Mouse (Mus musculus): ENCODE results near the gene Rps12.
"Not testable (repeated sequence)": the region's sequence is repeated elsewhere in the genome, so short reads cannot be mapped to it uniquely, and the experiment has no call there.

The Rps12 gene

DNA sequence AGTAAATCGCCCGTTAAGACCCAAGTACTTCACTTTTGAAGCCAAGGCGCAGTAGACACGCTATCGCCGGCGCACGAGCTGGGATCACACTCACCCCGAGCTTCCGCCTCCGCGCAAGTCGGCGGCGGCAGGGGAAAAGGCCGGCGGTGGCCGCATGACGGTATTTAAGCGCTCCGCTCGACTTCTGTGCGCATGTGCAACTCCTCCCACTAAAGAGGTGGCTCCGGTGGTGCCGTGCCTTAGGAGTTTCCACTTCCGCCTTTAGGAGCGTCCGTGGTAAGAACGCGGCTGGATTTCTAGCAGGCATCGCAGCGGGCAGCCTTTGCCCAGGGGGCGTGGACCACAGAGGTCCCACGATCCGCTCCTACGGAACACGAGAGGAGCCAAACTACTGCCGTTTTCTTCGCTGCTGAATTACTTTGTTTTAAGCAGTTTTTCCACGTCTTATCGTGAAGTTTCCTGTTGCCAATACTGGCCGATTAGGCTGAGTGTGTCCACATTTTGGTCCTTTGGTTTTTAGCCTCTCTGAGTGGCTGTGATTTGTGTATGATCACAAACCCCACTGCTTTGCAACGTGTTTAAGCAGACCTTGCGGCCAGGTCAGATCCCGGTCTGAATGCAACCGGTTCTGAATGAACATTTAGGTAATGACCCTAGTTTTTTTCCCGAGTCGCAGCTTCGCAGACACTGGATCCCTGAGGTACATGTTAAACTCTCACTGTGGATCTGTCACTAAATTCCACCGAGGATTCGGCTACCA, at the start of gene Rps12:
Gene Rps12 (minus strand): TSS at position 214 of the 760 bp plus-strand sequence.
- peak; percentile 98 for DNase-seq

DNA sequence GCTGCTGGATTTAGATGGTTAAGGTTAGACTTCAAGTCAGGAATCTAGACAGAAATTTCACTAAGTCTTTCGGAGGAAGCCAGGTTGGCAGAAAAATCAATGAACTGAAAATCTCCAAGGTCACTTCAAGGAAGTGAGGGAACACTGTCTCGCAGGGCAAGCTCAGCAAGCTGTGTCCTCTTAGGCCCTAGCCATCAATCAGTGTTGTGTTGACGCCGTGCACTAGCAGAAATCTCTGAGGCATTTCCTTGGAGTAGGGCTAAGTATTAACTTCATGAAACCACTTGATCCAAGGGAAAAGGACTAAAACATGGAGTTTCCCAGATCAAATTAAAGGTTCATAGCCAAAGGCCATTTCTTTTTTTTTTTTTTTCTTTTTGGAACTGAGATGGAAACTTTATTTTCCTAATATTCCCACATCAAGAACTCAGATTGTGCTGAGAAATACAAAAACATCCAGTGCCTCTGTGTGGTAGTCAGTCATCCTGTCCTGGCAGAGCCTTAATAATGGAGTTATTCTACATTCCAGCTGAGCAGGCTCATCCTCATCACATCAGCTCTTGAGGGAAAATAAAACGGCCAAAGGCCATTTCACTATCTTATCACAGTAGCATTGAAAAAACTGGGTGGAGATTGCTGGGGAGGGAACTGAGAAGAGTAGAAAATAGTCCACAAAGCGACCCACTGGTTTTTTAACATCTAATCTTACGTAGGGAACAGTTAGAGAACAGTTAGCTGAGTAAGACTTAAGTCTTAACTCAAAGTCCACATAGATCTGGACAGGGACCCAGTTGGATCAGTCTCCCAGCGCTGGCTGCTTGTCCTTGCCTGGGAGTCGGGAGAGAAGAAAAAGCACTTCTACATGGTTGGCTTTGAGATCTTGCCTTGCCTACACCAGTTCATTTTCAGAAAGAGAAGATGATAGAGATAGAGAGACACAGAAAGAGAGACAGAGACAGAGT, 49.2 kb upstream of the Rps12 start:
- DNase-seq: no peak

DNA sequence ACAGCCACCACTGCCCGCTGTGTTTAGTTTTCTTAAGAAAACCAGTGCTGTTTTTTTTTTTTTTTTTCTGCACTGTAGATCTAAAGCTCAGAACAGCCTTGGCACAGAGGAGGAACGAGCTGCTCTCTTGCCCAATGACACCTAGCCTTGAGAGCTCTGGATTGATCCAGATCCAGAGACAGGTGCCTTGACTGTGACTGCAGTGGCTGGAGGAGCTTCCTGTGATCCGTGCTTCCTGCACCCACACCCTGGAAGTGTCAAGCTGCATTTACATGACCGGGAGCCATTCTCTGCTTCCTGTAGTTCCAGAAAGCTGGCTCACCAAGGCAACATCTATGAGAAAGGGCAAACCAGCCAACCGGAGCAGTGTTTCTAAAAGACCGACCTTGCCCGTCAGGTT, 39.4 kb upstream of the Rps12 start:
- no peak for DNase-seq

DNA sequence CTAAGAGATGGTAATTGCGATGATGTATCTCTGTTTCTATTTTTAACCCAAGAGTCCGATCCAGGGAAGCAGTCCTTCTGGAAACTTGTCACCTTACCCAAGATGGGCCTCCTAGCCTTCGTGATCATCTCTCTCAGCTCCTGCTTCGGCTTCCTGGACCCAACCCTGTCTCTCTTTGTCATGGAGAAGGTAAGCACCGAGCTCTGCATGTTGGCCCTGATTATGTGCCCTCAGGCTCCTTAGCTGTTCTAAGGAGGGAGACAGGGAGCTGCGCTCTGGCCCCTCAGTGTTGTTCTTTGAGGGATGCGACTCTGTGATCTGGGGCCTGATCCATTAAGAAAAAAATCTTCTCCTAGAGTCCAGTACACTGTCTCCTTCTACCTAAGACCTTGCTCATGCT, 29.2 kb upstream of the Rps12 start:
- DNase-seq: no peak

DNA sequence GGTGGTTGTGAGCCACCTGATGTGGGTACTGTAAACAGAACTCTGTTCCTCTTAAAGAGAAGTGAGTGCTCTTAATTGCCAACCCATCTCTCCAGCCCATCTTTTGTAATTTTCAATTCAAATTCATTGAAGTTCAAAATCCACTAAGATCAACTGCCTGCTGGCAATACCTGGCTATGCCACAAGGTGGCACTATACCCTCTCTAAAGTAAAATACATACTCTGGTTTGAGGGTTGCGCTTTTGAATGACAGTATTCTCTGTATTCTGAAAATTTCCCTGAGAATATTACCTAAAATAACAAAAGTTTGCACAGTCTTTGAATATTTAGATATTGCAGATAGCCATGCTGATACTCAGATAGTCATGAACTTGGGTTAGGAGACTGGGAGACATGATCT, 28.1 kb upstream of the Rps12 start:
- DNase-seq: peak; percentile 34

DNA sequence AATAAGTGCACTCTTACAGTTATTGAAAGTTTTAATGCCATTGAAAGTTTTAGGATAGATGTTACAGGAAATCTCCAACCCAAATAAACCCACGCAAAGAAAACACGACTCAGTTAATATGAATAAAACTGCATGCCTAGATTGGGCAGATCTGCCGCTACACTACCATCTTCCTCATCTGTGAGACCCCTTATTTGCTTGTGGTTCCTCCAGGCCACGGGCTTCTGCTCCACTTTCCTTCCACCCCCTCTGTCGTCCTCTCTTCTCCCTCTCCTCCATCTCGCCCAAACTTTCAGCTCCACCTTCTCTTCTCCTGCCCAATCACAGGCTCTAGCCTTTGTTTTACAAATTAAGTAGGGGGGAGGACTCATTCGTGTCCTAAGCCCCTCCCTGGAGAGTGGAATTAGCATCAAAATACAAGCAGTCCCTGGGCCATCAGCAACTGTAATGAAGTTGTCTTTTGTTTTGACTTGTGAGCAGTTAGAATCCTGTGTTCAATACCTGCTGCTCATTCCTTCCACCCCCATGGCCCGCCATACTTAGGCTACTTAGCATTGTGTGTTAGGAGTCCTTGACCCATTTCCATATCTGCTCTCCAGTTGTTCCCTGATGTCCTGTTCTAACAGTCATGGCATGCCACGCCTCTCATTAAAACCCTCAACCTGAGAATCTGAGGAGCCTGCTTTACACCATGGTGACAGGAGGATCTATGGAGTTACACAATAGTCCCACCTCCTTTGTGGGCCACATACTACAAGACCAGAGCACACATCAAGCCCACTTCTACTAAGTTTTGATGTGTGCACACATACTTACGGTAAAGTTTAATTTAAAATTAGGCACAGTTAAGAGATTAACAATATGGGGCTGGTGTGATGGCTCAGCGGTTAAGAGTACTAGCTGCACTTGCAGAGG, 26.0 kb upstream of the Rps12 start:
- no peak for DNase-seq

DNA sequence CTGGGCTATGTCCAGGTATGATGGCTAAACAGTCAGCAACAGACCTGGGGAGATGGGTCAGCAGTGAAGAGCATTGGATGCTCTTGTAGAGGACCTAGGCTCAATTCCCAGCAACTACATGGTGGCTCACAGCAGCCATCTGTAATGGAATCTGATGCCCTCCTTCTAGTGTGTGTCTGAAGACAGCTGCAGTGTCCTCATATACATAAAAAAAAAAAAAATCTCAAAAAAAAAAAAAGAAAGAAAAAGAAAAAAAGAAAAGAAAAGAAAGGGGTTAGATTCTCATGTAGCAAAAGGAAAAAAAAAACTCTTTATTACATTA, 25.3 kb upstream of the Rps12 start:
- no peak for DNase-seq

DNA sequence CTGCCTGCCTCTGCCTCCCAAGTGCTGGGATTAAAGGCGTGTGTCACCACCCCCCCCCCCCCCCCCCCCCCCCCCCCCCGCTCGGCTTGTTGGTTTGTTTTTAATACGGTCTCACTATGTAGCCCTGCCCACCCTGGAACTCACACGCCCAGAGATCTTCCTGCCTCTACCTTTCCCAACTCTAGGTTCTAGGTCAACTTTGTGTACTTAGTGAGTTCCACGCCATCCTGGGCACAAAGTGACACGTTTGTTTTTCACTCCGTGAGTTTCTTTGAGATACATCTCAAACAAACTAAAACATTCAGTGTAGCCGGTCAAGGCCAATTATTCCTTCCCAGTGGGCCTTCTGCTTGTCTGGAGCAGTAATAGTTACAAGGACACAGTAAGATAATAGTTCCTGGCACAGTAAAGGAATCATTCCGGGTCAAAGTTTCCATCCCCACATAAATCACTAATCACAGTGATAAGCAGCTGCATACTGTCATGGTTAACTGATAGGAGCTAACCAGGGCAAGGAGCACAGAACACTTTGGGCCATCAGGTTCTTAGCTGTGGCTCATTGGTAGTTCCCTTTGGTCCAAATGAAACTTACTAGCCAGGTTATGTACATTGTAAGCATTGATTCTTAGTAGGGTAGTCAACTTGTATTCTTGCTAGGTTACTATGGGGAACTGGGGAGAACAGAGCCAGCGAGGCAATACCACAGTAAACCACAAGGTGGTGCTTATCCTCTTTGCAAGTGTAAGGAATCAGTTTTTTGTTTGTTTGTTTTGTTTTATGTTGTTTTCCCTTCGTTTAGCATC, 24.8 kb upstream of the Rps12 start:
- peak; percentile 31 for DNase-seq

DNA sequence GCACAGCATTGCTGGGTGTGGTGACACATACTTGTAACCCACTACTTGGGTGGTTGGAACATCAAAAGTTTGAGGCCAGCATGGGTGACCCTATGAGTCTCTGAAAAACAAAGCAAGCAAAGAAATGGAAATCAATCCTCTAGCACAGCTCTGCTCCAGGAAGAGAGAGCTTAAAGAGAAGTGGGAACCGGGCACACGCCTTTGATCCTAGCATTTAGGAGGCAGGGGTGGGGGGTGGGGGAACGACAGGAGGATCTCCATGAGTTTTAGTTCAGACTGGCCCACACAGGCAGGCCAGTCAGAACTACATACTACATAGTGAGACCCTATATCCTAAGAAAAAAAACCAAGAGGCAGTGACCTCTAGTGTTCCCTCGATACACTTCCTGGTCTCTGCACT, 19.1 kb upstream of the Rps12 start:
- no peak for DNase-seq

DNA sequence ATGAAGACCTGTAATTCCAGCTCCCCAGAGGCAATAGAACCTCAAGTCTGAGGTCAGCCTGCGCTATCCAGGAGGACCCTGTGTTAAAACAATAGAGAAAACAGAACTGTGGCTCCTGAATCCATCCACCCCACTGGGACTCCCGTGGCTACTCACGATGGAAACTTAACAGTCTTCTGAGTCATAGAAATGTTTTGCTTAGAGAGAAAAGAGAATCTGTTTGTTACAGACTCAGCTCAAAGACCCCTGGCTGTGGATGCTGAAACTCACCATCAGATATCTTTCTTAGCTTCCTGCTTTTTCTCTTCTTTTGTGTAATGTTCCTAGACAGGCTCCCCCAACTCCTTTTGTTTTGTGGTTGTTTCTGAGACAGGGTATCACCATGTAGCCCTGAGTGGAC, 17.6 kb upstream of the Rps12 start:
- DNase-seq: no peak

DNA sequence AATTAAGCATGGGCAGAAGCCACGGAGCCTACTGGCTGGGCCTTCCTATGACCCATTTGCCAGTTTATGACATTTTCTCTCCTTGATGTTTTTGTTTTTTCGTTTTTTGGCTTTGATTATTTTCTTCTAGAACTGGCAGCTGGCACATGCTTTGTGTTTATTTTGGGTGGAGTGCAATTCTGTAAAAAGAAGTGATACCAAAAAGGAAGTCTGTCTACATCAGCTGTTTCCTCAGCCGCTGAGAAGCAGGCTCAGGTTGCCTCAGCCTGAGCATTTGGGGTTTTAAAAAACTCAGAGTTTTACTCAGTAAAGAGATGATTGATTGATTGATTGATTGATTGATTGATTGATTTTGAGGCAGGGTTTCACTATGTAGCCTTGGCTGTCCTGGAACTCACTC, 15.8 kb upstream of the Rps12 start:
- no peak for DNase-seq

DNA sequence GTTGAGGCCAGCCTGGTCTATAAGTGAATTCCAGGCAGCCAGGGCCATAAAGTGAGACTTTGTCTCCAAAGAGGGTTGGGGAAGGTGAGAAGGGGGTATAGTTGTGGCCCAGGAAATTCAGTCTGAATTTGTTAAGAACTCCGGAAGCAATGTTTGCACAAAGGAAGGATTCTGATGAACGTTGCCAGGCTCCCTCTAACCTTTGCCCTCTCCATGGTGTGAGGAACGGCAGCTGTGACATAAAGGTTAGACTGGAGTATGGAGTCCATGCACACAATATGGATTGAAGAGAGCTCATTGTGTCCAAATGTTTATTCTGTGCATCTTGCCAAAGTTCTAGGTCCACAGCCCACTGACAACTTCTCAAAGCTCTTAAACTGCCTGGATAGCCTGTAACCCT, 12.9 kb upstream of the Rps12 start:
- no peak for DNase-seq

DNA sequence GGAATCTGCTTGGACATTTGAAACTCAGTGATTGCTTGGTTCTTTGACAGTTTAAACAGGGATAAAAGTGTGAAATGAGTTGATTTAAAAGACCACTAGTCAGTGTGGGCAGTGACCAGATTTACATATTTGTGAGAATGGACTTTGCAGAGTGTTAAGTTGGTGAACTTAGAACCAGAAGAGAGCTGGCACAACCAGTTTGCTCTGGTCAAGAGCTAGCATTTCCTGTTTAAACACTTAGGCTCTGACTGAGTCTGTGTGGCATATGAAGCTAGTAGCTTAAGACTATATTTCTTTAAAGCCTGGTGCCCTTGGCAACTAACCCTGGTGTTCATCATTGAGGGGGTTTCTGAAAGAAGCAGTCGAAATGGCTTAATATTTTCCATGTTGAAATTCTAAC, 11.1 kb upstream of the Rps12 start:
- no peak for DNase-seq

DNA sequence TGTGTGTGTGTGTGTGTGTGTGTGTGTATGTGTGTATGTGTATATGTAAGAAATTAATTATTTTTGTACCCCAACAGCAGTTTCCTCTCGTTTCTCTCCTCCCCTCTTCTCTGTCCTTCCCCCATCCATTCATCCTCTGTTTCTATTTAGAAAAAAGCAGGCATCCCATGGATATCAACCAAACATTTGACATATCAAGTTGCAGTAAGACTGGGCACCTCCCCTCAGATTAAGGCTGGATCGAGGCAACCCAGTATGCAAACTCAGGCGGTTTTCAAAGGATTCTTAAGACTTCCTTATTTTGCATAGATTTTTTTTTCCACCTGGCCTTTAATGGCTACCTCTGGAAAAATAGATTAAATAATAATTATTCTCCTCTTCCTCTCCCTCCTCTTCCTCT, 10.5 kb upstream of the Rps12 start:
- DNase-seq: no peak

DNA sequence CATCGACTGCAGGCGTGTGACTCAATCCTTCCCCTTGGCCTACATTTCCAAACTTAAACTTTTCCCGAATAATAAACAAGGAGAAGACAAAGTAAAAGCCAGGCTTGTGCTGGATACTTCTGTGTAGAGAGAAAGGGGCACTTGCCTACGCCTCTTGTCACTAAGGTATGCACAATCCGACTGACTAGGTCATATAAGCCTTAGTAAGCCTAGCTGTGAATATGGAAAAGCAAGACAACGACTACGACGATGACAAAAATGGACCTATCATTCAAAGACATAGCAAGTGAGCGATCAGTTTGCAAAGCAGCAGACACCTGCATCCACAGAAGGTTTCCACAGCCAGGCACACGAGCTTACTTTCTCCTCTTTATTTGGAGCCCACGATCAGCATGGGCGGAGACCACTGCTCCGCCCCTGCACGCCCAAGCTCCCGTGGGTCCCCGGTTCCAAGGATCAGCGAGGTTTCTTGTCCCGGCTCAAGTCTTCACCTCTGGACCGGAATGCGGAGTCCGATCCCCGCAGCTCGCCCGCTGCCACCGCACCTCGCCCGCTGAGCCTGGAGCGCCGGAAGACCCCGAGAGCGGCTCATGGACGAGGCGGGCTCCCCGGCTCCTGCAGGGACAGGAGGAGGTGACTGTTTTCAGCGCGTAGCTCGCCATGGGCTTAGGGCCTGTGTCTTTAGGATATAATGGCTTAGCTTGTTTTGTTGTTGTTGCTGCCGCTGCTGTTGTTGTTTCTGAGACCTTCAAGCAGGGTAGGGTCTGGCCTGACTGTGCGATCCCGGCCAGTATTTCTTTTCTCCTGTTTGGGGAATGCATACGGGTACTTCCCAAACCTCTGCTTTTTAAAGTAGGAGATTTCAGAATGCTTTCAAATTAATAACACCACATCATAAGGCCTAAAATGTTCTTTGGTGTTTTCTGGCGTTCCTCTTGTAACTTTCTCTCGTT, 9.8 kb upstream of the Rps12 start, which contains the start of gene Slc18b1:
Gene Slc18b1 (plus strand): TSS at position 436 of the 953 bp plus-strand sequence.
- DNase-seq: peak; percentile 45

DNA sequence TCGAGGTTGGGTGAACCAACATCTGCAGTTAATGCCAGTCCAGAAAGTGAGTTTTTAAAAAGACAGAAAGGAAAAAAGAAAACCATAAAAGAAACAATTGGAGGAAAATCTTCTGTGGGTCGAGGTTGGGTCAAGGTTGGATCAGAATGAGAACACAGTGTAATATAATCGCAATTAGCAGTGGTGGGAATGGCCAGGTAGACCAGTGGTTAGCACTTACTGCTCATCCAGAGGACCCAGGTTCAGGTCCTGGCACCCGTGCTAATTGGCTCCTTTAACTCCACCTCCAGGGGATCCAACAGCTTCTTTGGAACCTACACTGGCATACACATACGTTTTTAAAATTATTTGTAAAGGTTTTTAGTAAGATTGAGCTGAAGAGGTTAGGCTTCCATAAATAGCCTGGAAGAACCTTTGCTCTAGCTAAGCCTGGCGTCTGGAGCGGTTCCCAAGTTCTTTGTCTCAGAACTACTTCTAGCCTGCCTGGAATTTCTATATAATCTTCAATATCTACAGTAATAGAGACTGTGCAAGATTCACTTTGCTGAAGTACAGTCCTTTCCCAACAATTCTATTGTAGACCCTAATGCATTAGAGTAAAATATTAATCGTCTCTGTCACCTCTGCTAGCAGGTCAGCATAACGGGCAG, 8.9 kb upstream of the Rps12 start:
- DNase-seq: no peak

DNA sequence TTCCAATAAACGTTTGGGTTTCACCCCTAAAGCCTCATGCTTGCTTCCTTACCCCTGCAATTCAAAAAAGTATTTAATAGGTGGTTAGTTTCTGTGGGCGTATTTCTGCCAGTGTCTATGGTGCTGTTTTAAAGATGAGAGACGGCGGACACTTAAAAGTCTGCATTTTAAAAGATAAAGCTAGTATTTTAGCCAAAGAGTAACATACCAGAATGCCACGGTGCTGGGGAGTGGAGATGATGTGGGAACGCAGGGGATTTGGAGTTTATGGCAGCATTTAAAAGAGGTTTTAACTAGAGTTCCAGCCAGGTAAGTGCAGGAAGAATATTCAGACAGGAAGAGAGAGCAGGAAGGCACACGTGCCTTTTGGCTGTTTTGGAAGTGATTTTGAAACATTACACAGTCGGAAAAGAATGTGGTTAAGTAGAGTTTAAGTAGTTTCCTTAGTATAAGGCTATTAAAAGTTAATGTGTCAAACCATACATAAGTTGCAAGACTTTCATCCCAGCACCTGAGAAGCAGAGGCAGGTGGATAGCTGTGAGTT, 1.1 kb upstream of the Rps12 start:
- DNase-seq: no peak

DNA sequence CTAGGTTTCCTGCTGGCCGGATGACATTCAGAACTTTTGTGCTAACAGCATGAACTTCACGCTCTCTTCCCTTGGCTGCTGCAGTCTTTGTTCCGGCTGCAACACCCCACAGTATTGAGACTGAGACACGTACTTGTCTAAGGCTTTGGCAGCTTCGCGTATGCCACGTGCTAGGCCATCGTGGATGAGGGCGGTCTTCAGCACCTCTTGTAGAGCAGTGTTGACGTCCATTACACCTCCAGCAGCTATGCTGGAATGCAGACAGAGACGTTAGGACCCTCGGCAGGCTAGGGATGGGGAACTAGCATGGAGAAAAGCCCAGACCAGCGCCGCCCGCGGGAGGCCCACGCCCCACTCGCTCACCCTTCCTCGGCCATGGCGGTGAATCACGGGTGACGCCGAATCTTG, 440 bp downstream of the Rps12 start:
- DNase-seq: not testable (repeated sequence)

DNA sequence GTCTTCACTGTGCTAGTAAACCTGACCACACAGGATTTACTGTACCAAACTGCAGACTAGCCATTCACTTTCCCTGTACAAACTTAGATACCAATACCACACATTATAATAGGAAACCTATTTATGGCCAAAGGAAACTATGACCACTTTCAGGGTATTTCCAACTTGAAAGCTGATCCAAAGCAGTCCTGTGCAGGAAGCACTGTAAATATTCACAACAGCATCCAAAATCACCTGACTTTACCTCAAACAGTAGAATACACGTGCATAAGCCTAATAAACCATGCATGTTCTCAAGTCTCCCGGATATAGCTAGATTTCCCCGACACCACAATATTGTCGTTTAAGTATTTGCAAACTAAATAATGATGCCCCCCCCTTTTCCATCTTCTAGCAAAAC, 1.0 kb downstream of the Rps12 start:
- no peak for DNase-seq

DNA sequence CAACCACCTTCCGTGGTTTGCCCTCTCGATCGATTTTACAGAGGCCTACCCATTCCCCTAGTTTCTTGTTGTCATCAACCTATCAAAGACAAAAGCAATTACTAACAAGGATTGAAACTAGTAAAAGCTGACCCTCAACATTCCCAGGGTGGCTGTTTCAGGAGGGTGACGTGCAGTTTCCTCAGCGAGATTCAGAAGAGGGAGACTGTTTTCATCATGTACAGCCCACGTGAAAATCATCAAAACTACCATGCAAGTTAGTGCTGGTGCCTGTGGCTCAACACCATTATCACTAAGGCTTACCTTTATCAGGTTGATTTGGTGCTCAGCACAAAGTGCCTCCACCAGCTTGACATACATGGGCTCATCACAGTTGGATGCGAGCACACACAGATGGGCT, 1.5 kb downstream of the Rps12 start:
- DNase-seq: not testable (repeated sequence)
